Mouse (Mus musculus) lung, adult 2 months (tissue): ENCODE results near the gene Pitpnm3.

Source experiments
- CTCF ChIP-seq: fragments of 200-500 bp; IDR thresholded peaks from 2 replicates; pipeline ENCODE4 v1.5.1; 2011; ENCODE audit warnings: mild to moderate bottlenecking, low read length, control low read depth; ENCODE audit not compliant: insufficient read depth
- POLR2A ChIP-seq: fragments of 200-500 bp; IDR thresholded peaks from 2 replicates; pipeline ENCODE4 v1.6.1; 2011; ENCODE audit warnings: low read depth, mild to moderate bottlenecking, control low read depth, low read length, borderline replicate concordance; ENCODE audit errors: extremely low read depth

DNA sequence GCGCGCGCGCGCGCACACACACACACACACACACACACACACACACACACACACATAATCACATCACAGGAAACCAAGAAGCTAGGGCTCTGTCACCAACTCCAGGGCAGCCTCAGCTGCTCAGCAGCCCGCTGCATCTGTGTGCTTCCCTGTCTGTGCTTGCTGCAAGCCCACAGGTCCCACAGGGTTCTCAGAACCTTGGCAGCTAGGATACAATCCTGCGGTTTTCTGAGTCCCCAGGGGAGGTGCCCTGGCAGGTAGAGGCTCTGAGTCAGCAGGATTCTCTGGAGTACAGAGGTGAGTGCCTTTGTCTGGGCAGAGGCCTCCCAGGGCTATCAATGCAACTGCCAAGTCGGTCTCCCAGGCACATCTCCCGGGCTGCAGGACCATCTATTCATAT is 7.3 kb upstream of the Pitpnm3 start:
- TF ChIP-seq CTCF: no peak
- TF ChIP-seq POLR2A: no peak
